Mouse (Mus musculus): ENCODE data around the gene Mex3d.

Gene Mex3d

GRCm38 (mm10) chr10:80387522-80387959, at the start of gene Mex3d:
TSS of gene Mex3d (minus strand) at chr10:80387659.
- DNase-seq (ENCODE audit: low spot score): peak; percentile 89

- DNase-seq (ENCODE audit: low spot score): no peak
Measured at GRCm38 (mm10) chr10:80436276-80436675, 48.8 kb upstream of the Mex3d start.

- DNase-seq (ENCODE audit: low spot score): no peak
Measured at GRCm38 (mm10) chr10:80435764-80436163, 48.3 kb upstream of the Mex3d start.

- DNase-seq (ENCODE audit: low spot score): no peak
Measured at GRCm38 (mm10) chr10:80434823-80435222, 47.4 kb upstream of the Mex3d start.

GRCm38 (mm10) chr10:80434233-80434592, 46.8 kb upstream of the Mex3d start:
- DNase-seq (ENCODE audit: low spot score): no peak

GRCm38 (mm10) chr10:80433513-80434232, 46.2 kb upstream of the Mex3d start, which contains the start of gene Tcf3:
TSS of gene Tcf3 (minus strand) at chr10:80433647.
- DNase-seq (ENCODE audit: low spot score): peak; percentile 96

GRCm38 (mm10) chr10:80432936-80433512, 45.6 kb upstream of the Mex3d start:
- DNase-seq (ENCODE audit: low spot score): peak; percentile 38

- no peak for DNase-seq (ENCODE audit: low spot score)
Measured at GRCm38 (mm10) chr10:80432387-80432785, 44.9 kb upstream of the Mex3d start.

- DNase-seq (ENCODE audit: low spot score): no peak
Measured at GRCm38 (mm10) chr10:80431570-80432386, 44.3 kb upstream of the Mex3d start.

GRCm38 (mm10) chr10:80430375-80430980, 43.0 kb upstream of the Mex3d start:
- DNase-seq (ENCODE audit: low spot score): no peak

GRCm38 (mm10) chr10:80429800-80430199, 42.3 kb upstream of the Mex3d start:
- no peak for DNase-seq (ENCODE audit: low spot score)

- DNase-seq (ENCODE audit: low spot score): no peak
Measured at GRCm38 (mm10) chr10:80425041-80425440, 37.6 kb upstream of the Mex3d start.

- DNase-seq (ENCODE audit: low spot score): no peak
Measured at GRCm38 (mm10) chr10:80423562-80423961, 36.1 kb upstream of the Mex3d start.

- DNase-seq (ENCODE audit: low spot score): no peak
Measured at GRCm38 (mm10) chr10:80421651-80422472, 34.4 kb upstream of the Mex3d start.

- DNase-seq (ENCODE audit: low spot score): no peak
Measured at GRCm38 (mm10) chr10:80421208-80421607, 33.7 kb upstream of the Mex3d start.

- no peak for DNase-seq (ENCODE audit: low spot score)
Measured at GRCm38 (mm10) chr10:80420729-80421128, 33.3 kb upstream of the Mex3d start.

- peak; percentile 41 for DNase-seq (ENCODE audit: low spot score)
Measured at GRCm38 (mm10) chr10:80419419-80419818, 32.0 kb upstream of the Mex3d start.

GRCm38 (mm10) chr10:80418311-80418710, 30.9 kb upstream of the Mex3d start:
- DNase-seq (ENCODE audit: low spot score): peak; percentile 91

GRCm38 (mm10) chr10:80417841-80418240, 30.4 kb upstream of the Mex3d start:
- DNase-seq (ENCODE audit: low spot score): peak; percentile 28

GRCm38 (mm10) chr10:80417371-80417770, 29.9 kb upstream of the Mex3d start:
- DNase-seq (ENCODE audit: low spot score): no peak

- DNase-seq (ENCODE audit: low spot score): no peak
Measured at GRCm38 (mm10) chr10:80415566-80415965, 28.1 kb upstream of the Mex3d start.
